Mouse (Mus musculus): ENCODE results near the gene Atad5. TPM values are rescaled to one million over a fixed set of nuclear protein-coding genes. Genes with fewer than 3 reads are reported as not detected.

Atad5 gene
- total RNA-seq, 1 experiment = 23.6 TPM

DNA sequence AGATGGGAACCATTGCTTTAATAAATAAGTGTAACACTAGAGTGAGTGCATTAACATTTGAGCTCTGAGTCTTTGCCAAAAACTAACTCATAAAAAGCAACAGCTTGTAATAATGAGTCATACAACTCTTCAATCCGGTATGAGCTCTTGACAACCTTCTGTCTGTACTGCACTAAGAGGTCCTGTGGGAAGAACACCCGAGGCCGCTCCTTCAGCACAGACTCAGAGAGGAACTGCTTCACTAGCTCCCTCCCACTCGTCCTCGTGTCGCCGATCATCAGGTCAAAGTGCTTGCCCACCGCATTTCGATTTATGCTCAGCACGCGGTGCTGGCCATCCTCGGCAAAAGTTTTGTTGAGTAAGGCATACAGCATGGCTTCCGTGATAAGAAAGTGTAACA is 47.6 kb downstream of the Atad5 start:
- TF ChIP-seq CHD2 (IDR thresholded peaks at IDR 0.05; ENCODE audit: low read depth, low read length) (no peak), HCFC1 (IDR thresholded peaks at IDR 0.05; ENCODE audit: borderline replicate concordance, insufficient read depth, low read length) (no peak), MAFK (IDR thresholded peaks at IDR 0.05; ENCODE audit: insufficient read depth, low read depth, low read length) (0 out of 2 replicates have a peak, but pooled peaks have one; percentile 5), ZC3H11A (IDR thresholded peaks at IDR 0.05; ENCODE audit: borderline replicate concordance, low read depth, low read length) (no peak), ZNF384 (IDR thresholded peaks at IDR 0.05; ENCODE audit: low read depth, low read length) (no peak)
- Histone ChIP-seq H3K27ac (ENCODE audit: insufficient read depth, low read depth, low read length, poor library complexity, severe bottlenecking) (peak overlapping the region; percentile 73), H3K36me3 (ENCODE audit: control insufficient read depth, insufficient read depth, low read length, poor library complexity, severe bottlenecking) (peaks cover 7% of the 10 kb centered on the region; the same call in 1 of the 2 replicates), H3K9me3 (ENCODE audit: control insufficient read depth, insufficient read depth, low read depth, low read length) (no peaks in the 10 kb centered on the region), H3K4me1 (ENCODE audit: control insufficient read depth in 2 of 2, insufficient read depth in 2 of 2, low read length in 2 of 2, poor library complexity in 1 of 2) (peaks cover 12 to 32% of the 10 kb centered on the region in 2 experiments; a peak in 3 of 4 replicates), H3K9ac (ENCODE audit: insufficient read depth, low read depth, low read length, poor library complexity, severe bottlenecking) (peak overlapping the region; percentile 8), H3K4me3 (ENCODE audit: insufficient read depth in 1 of 2, low read depth in 1 of 2, low read length in 2 of 2, poor library complexity in 1 of 2, severe bottlenecking in 1 of 2) (peak overlapping the region; percentile 12 to 26)
- DNase-seq (ENCODE audit: low read depth, low spot score) = no peak
- in situ Hi-C loops (cut with MboI; ENCODE audit: low sequenced_read_pairs in 2 of 2, unreplicated experiment in 2 of 2) = no loop called here

DNA sequence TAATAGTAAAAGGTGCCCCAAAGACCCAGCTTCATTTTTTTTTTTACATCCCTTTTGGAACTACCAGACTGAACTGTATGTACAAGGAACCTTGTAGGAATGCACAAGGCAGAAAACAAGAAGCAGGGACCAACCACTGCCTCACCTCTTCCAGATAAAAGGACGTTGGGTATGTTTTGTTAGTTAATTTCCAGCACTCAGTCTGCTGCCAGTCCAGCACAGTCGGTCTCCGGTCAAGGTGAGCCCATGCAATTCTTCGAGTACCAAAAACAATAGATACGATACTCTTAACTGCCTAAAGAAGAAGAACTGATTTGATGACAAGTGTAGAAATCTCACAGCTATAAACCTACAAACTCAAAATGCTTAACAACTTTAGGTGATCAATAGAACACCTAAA is 48.6 kb downstream of the Atad5 start:
- TF ChIP-seq CHD2 (IDR thresholded peaks at IDR 0.05; ENCODE audit: low read depth, low read length) = 0 out of 2 replicates have a peak, but pooled peaks have one; percentile 40
- no peak for TF ChIP-seq HCFC1 (IDR thresholded peaks at IDR 0.05; ENCODE audit: borderline replicate concordance, insufficient read depth, low read length)
- peak; percentile 51 for DNase-seq (ENCODE audit: low read depth, low spot score)
- Histone ChIP-seq H3K4me3 (ENCODE audit: insufficient read depth in 1 of 2, low read depth in 1 of 2, low read length in 2 of 2, poor library complexity in 1 of 2, severe bottlenecking in 1 of 2) (peak overlapping the region; percentile 15 to 42; a peak in 3 of 4 replicates), H3K36me3 (ENCODE audit: control insufficient read depth, insufficient read depth, low read length, poor library complexity, severe bottlenecking) (peaks cover 7% of the 10 kb centered on the region; the same call in 1 of the 2 replicates), H3K9ac (ENCODE audit: insufficient read depth, low read depth, low read length, poor library complexity, severe bottlenecking) (peak overlapping the region; percentile 35; the same call in 1 of the 2 replicates), H3K9me3 (ENCODE audit: control insufficient read depth, insufficient read depth, low read depth, low read length) (no peaks in the 10 kb centered on the region), H3K4me1 (ENCODE audit: control insufficient read depth in 2 of 2, insufficient read depth in 2 of 2, low read length in 2 of 2, poor library complexity in 1 of 2) (peaks cover 8 to 25% of the 10 kb centered on the region in 2 experiments; a peak in 3 of 4 replicates), H3K27ac (ENCODE audit: insufficient read depth, low read depth, low read length, poor library complexity, severe bottlenecking) (peak overlapping the region; percentile 73; the same call in 1 of the 2 replicates)
- in situ Hi-C loops (cut with MboI; ENCODE audit: low sequenced_read_pairs in 2 of 2, unreplicated experiment in 2 of 2) = no loop called here

DNA sequence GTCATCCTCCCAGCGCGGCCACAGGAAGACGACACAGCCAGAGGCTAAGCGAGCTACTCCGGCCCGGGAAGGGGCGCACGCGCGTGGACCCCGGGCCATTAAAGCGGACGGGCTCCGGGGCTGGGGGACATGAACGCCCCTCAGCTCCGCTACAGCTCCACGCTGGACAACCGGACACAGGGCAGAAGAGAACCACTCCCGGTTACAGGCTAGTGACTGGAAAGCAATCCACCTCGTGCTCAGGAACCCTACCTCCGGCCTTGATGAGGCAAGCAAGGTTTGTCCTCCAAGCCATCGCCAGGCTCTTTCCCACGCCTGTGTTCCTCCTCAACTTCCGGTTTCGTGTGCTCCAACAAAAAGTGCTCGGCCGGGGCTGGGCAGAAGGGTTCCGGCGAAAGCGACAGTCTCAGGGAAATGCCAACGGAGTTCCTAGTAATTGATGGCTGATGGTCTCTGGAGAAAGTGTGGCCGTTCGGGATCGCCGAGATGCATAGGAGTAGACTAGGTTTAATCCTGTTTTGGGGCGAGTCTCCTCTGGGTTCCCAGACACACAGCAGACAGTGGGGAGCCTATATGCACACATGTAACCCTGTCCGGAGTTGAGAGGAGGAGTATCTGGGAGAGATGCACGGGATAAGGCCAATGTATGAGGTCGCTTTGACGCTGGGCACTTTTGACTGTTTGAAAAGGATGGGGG is 52.8 kb downstream of the Atad5 start, which contains the start of gene Tefm:
Tefm (minus strand) TSS at position 351 of the 697 bp plus-strand sequence.
- TF ChIP-seq CHD2 (IDR thresholded peaks at IDR 0.05; ENCODE audit: low read depth, low read length) (no peak), ZNF384 (IDR thresholded peaks at IDR 0.05; ENCODE audit: low read depth, low read length) (no peak), HCFC1 (IDR thresholded peaks at IDR 0.05; ENCODE audit: borderline replicate concordance, insufficient read depth, low read length) (peak; percentile 82), ZC3H11A (IDR thresholded peaks at IDR 0.05; ENCODE audit: borderline replicate concordance, low read depth, low read length) (no peak)
- Histone ChIP-seq H3K4me3 (ENCODE audit: insufficient read depth in 1 of 2, low read depth in 1 of 2, low read length in 2 of 2, poor library complexity in 1 of 2, severe bottlenecking in 1 of 2) (peak within 1 kb of the TSS; percentile 77 to 89), H3K27ac (ENCODE audit: insufficient read depth, low read depth, low read length, poor library complexity, severe bottlenecking) (peak within 1 kb of the TSS; percentile 82), H3K9ac (ENCODE audit: insufficient read depth, low read depth, low read length, poor library complexity, severe bottlenecking) (peak within 1 kb of the TSS; percentile 94), H3K4me1 (ENCODE audit: control insufficient read depth in 2 of 2, insufficient read depth in 2 of 2, low read length in 2 of 2, poor library complexity in 1 of 2) (peaks cover under 1 to 10% of the 10 kb centered on the region in 2 experiments; a peak in 2 of 4 replicates), H3K36me3 (ENCODE audit: control insufficient read depth, insufficient read depth, low read length, poor library complexity, severe bottlenecking) (peaks cover under 1% of the 10 kb centered on the region; the same call in 1 of the 2 replicates), H3K9me3 (ENCODE audit: control insufficient read depth, insufficient read depth, low read depth, low read length) (no peaks in the 10 kb centered on the region)
- in situ Hi-C loops (cut with MboI; ENCODE audit: low sequenced_read_pairs in 2 of 2, unreplicated experiment in 2 of 2) = no loop called here
- DNase-seq (ENCODE audit: low read depth, low spot score) = peak; percentile 93

DNA sequence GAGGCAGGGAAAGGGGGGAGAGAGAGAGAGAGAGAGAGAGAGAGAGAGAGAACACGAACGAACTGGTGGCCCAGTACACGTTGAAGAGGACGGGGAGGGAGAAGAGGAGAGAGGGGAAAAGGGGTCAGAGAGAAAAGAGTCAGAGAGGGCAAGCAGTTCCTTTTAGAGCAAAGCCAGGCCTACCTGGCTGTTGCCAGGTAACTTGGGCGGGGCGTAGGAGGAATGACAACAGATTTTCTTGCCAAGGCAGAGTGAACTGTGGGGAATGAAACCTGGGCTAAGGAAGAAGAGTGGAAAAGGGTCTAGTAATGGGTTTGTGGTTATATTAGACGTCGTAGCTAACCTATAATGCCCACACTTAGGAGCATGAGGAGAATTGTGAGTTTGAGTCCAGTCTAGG is 53.7 kb downstream of the Atad5 start:
- TF ChIP-seq ZC3H11A (IDR thresholded peaks at IDR 0.05; ENCODE audit: borderline replicate concordance, low read depth, low read length) = no peak
- no peak for TF ChIP-seq MAFK (IDR thresholded peaks at IDR 0.05; ENCODE audit: insufficient read depth, low read depth, low read length)
- TF ChIP-seq ZNF384 (IDR thresholded peaks at IDR 0.05; ENCODE audit: low read depth, low read length) = no peak
- no peak for TF ChIP-seq CHD2 (IDR thresholded peaks at IDR 0.05; ENCODE audit: low read depth, low read length)
- no peak for TF ChIP-seq HCFC1 (IDR thresholded peaks at IDR 0.05; ENCODE audit: borderline replicate concordance, insufficient read depth, low read length)
- no peaks in the 10 kb centered on the region for H3K36me3 ChIP-seq (ENCODE audit: control insufficient read depth, insufficient read depth, low read length, poor library complexity, severe bottlenecking)
- H3K4me1 ChIP-seq (ENCODE audit: control insufficient read depth in 2 of 2, insufficient read depth in 2 of 2, low read length in 2 of 2, poor library complexity in 1 of 2) = peaks cover 0 to 8% of the 10 kb centered on the region in 2 experiments; a peak in 1 of 4 replicates
- H3K27ac ChIP-seq (ENCODE audit: insufficient read depth, low read depth, low read length, poor library complexity, severe bottlenecking) = peak overlapping the region; percentile 64
- peak overlapping the region; percentile 53; the same call in 1 of the 2 replicates for H3K9ac ChIP-seq (ENCODE audit: insufficient read depth, low read depth, low read length, poor library complexity, severe bottlenecking)
- no peaks in the 10 kb centered on the region for H3K9me3 ChIP-seq (ENCODE audit: control insufficient read depth, insufficient read depth, low read depth, low read length)
- no peak for DNase-seq (ENCODE audit: low read depth, low spot score)
- peak overlapping the region; percentile 77 to 89 for H3K4me3 ChIP-seq (ENCODE audit: insufficient read depth in 1 of 2, low read depth in 1 of 2, low read length in 2 of 2, poor library complexity in 1 of 2, severe bottlenecking in 1 of 2)
- in situ Hi-C loops (cut with MboI; ENCODE audit: low sequenced_read_pairs in 2 of 2, unreplicated experiment in 2 of 2) = no loop called here

All from ES-E14 (cell line).